Mouse (Mus musculus): ENCODE results near the gene Nadsyn1.

GRCm38 (mm10) chr7:143840121-143840520 is 17.5 kb upstream of the Nadsyn1 start:
- TF ChIP-seq CTCF (IDR thresholded peaks at IDR 0.05; ENCODE audit: low read depth) (no peak), EP300 (IDR thresholded peaks at IDR 0.05; ENCODE audit: low read depth) (no peak)
